Mouse (Mus musculus): ENCODE measurements at regions not wholly inside any gene's neighbourhood (a gene's known extent, or its start where the extent isn't known, plus 50 kb on each side); places are given as distances from the start of the nearest gene placed in this dataset.

GRCm38 (mm10) chr12:59743211-59743610 lies 523.7 kb upstream of the Fbxo33 start:
- no peak for ATAC-seq (ENCODE audit: low FRiP score, low read depth)
- no peak overlapping the region for H3K4me3 ChIP-seq
- H3K36me3 ChIP-seq = no peaks in the 10 kb centered on the region
- 81% methylated on average over 11 of the region's 11 CpGs for WGBS
- H3K4me2 ChIP-seq (replicated peaks) = no peak overlapping the region
- H3K27me3 ChIP-seq = 0 out of 2 replicates have a peak, but pooled peaks cover 5% of the 10 kb centered on the region
- no peak overlapping the region for H3K27ac ChIP-seq
- peaks cover 8% of the 10 kb centered on the region; the same call in 1 of the 2 replicates for H3K4me1 ChIP-seq
- no peak overlapping the region for H3K9ac ChIP-seq
- H3K9me3 ChIP-seq = no peaks in the 10 kb centered on the region

GRCm38 (mm10) chr12:59724951-59725350 lies 505.4 kb upstream of the Fbxo33 start:
- WGBS = 76% methylated on average over 1 of the region's 1 CpGs
- Histone ChIP-seq H3K36me3 (no peaks in the 10 kb centered on the region), H3K27me3 (no peaks in the 10 kb centered on the region), H3K4me3 (no peak overlapping the region), H3K4me1 (no peaks in the 10 kb centered on the region), H3K4me2 (replicated peaks) (no peak overlapping the region), H3K9ac (no peak overlapping the region), H3K9me3 (no peaks in the 10 kb centered on the region), H3K27ac (no peak overlapping the region)
- no peak for ATAC-seq (ENCODE audit: low FRiP score, low read depth)

- H3K4me3 ChIP-seq = no peak overlapping the region
- no peak overlapping the region for H3K9ac ChIP-seq
- 83% methylated on average over 6 of the region's 6 CpGs for WGBS
- H3K27ac ChIP-seq = no peak overlapping the region
- no peak for ATAC-seq (ENCODE audit: low FRiP score, low read depth)
- H3K4me1 ChIP-seq = no peaks in the 10 kb centered on the region
- H3K9me3 ChIP-seq = no peaks in the 10 kb centered on the region
- H3K36me3 ChIP-seq = no peaks in the 10 kb centered on the region
- H3K4me2 ChIP-seq (replicated peaks) = no peak overlapping the region
- no peaks in the 10 kb centered on the region for H3K27me3 ChIP-seq
These were observed 503.1 kb upstream of the Fbxo33 start for GRCm38 (mm10) chr12:59722471-59723182.

GRCm38 (mm10) chr12:59713216-59713615 lies 493.7 kb upstream of the Fbxo33 start:
- no peak for ATAC-seq (ENCODE audit: low FRiP score, low read depth)
- Histone ChIP-seq H3K27ac (no peak overlapping the region), H3K36me3 (no peaks in the 10 kb centered on the region), H3K9ac (no peak overlapping the region), H3K4me3 (no peak overlapping the region), H3K4me2 (replicated peaks) (no peak overlapping the region), H3K4me1 (no peaks in the 10 kb centered on the region), H3K9me3 (no peaks in the 10 kb centered on the region), H3K27me3 (no peaks in the 10 kb centered on the region)
- 90% methylated on average over 3 of the region's 3 CpGs for WGBS

- no peak overlapping the region for H3K4me2 ChIP-seq (replicated peaks)
- H3K9ac ChIP-seq = no peak overlapping the region
- no peaks in the 10 kb centered on the region for H3K4me1 ChIP-seq
- H3K4me3 ChIP-seq = no peak overlapping the region
- no peak for ATAC-seq (ENCODE audit: low FRiP score, low read depth)
- no peaks in the 10 kb centered on the region for H3K9me3 ChIP-seq
- no peak overlapping the region for H3K27ac ChIP-seq
- 83% methylated on average over 2 of the region's 2 CpGs for WGBS
- no peaks in the 10 kb centered on the region for H3K36me3 ChIP-seq
- H3K27me3 ChIP-seq = no peaks in the 10 kb centered on the region
These were observed 463.7 kb upstream of the Fbxo33 start for GRCm38 (mm10) chr12:59683235-59683634.

GRCm38 (mm10) chr12:59663161-59663560 lies 443.6 kb upstream of the Fbxo33 start:
- no peak overlapping the region for H3K27ac ChIP-seq
- H3K27me3 ChIP-seq = no peaks in the 10 kb centered on the region
- ATAC-seq (ENCODE audit: low FRiP score, low read depth) = no peak
- H3K9ac ChIP-seq = no peak overlapping the region
- H3K4me3 ChIP-seq = no peak overlapping the region
- no peaks in the 10 kb centered on the region for H3K9me3 ChIP-seq
- no peak overlapping the region for H3K4me2 ChIP-seq (replicated peaks)
- no peaks in the 10 kb centered on the region for H3K4me1 ChIP-seq
- no peaks in the 10 kb centered on the region for H3K36me3 ChIP-seq

GRCm38 (mm10) chr12:59630678-59631077 lies 411.2 kb upstream of the Fbxo33 start:
- H3K9ac ChIP-seq = no peak overlapping the region
- no peaks in the 10 kb centered on the region for H3K9me3 ChIP-seq
- H3K27me3 ChIP-seq = no peaks in the 10 kb centered on the region
- no peak overlapping the region for H3K4me2 ChIP-seq (replicated peaks)
- H3K4me1 ChIP-seq = no peaks in the 10 kb centered on the region
- no peak overlapping the region for H3K27ac ChIP-seq
- no peak overlapping the region for H3K4me3 ChIP-seq
- 76% methylated on average over 1 of the region's 1 CpGs for WGBS
- no peak for ATAC-seq (ENCODE audit: low FRiP score, low read depth)
- H3K36me3 ChIP-seq = no peaks in the 10 kb centered on the region

GRCm38 (mm10) chr12:59623147-59623546 lies 403.6 kb upstream of the Fbxo33 start:
- H3K9me3 ChIP-seq = no peaks in the 10 kb centered on the region
- H3K4me3 ChIP-seq = no peak overlapping the region
- H3K9ac ChIP-seq = no peak overlapping the region
- 81% methylated on average over 3 of the region's 3 CpGs for WGBS
- no peaks in the 10 kb centered on the region for H3K4me1 ChIP-seq
- H3K4me2 ChIP-seq (replicated peaks) = no peak overlapping the region
- H3K36me3 ChIP-seq = no peaks in the 10 kb centered on the region
- H3K27ac ChIP-seq = no peak overlapping the region
- ATAC-seq (ENCODE audit: low FRiP score, low read depth) = no peak
- no peaks in the 10 kb centered on the region for H3K27me3 ChIP-seq

GRCm38 (mm10) chr12:59621132-59621531 lies 401.6 kb upstream of the Fbxo33 start:
- ATAC-seq (ENCODE audit: low FRiP score, low read depth) = no peak
- H3K36me3 ChIP-seq = no peaks in the 10 kb centered on the region
- 75% methylated on average over 2 of the region's 2 CpGs for WGBS
- no peaks in the 10 kb centered on the region for H3K4me1 ChIP-seq
- H3K27me3 ChIP-seq = no peaks in the 10 kb centered on the region
- no peak overlapping the region for H3K27ac ChIP-seq
- no peak overlapping the region for H3K4me3 ChIP-seq
- no peaks in the 10 kb centered on the region for H3K9me3 ChIP-seq
- H3K9ac ChIP-seq = no peak overlapping the region
- H3K4me2 ChIP-seq (replicated peaks) = no peak overlapping the region

- Histone ChIP-seq H3K9me3 (no peaks in the 10 kb centered on the region), H3K4me2 (replicated peaks) (no peak overlapping the region), H3K4me3 (no peak overlapping the region), H3K4me1 (no peaks in the 10 kb centered on the region), H3K27ac (no peak overlapping the region), H3K9ac (no peak overlapping the region), H3K36me3 (no peaks in the 10 kb centered on the region), H3K27me3 (no peaks in the 10 kb centered on the region)
- 80% methylated on average over 2 of the region's 2 CpGs for WGBS
- ATAC-seq (ENCODE audit: low FRiP score, low read depth) = no peak
These were observed 400.8 kb upstream of the Fbxo33 start for GRCm38 (mm10) chr12:59620340-59620739.

GRCm38 (mm10) chr12:59616075-59616474 lies 396.6 kb upstream of the Fbxo33 start:
- Histone ChIP-seq H3K4me3 (no peak overlapping the region), H3K27ac (no peak overlapping the region), H3K36me3 (no peaks in the 10 kb centered on the region), H3K27me3 (no peaks in the 10 kb centered on the region), H3K9me3 (no peaks in the 10 kb centered on the region), H3K9ac (no peak overlapping the region), H3K4me2 (replicated peaks) (no peak overlapping the region), H3K4me1 (no peaks in the 10 kb centered on the region)
- no peak for ATAC-seq (ENCODE audit: low FRiP score, low read depth)
- 76% methylated on average over 3 of the region's 3 CpGs for WGBS

GRCm38 (mm10) chr12:59599785-59600184 lies 380.3 kb upstream of the Fbxo33 start:
- WGBS = 84% methylated on average over 9 of the region's 9 CpGs

GRCm38 (mm10) chr12:59589354-59589753 lies 369.8 kb upstream of the Fbxo33 start:
- no peaks in the 10 kb centered on the region for H3K36me3 ChIP-seq
- no peaks in the 10 kb centered on the region for H3K27me3 ChIP-seq
- no peak overlapping the region for H3K4me3 ChIP-seq
- no peaks in the 10 kb centered on the region for H3K4me1 ChIP-seq
- no peak for ATAC-seq (ENCODE audit: low FRiP score, low read depth)
- 97% methylated on average over 2 of the region's 2 CpGs for whole genome bisulfite sequencing
- H3K27ac ChIP-seq = no peak overlapping the region
- no peaks in the 10 kb centered on the region for H3K9me3 ChIP-seq
- no peak overlapping the region for H3K4me2 ChIP-seq (replicated peaks)
- H3K9ac ChIP-seq = no peak overlapping the region

More at GRCm38 (mm10) chr12:59599785-59600184, 380.3 kb upstream of the Fbxo33 start:
- Histone ChIP-seq H3K9me3 (no peaks in the 10 kb centered on the region), H3K4me3 (no peak overlapping the region), H3K9ac (no peak overlapping the region), H3K4me1 (no peaks in the 10 kb centered on the region), H3K27me3 (no peaks in the 10 kb centered on the region), H3K27ac (no peak overlapping the region), H3K4me2 (replicated peaks) (no peak overlapping the region), H3K36me3 (no peaks in the 10 kb centered on the region)
- ATAC-seq (ENCODE audit: low FRiP score, low read depth) = no peak
